Mouse (Mus musculus): Measurements from ENCODE around the gene Ugt1a6a.

The Ugt1a6a gene

GRCm38 (mm10) chr1:88230981-88231802 lies 96.6 kb downstream of the Ugt1a6a start:
- no peak for DNase-seq

- peak in 1 of 2 experiments; percentile 4 for DNase-seq
Measured at GRCm38 (mm10) chr1:88231803-88232499, 97.3 kb downstream of the Ugt1a6a start.

- no peak for DNase-seq
Measured at GRCm38 (mm10) chr1:88232664-88233380, 98.2 kb downstream of the Ugt1a6a start.

- DNase-seq = peak in 1 of 2 experiments; percentile 10
Measured at GRCm38 (mm10) chr1:88233421-88234247, 99.0 kb downstream of the Ugt1a6a start.

GRCm38 (mm10) chr1:88234248-88234610 lies 99.6 kb downstream of the Ugt1a6a start:
- no peak for DNase-seq

GRCm38 (mm10) chr1:88234646-88235045 lies 100.0 kb downstream of the Ugt1a6a start:
- DNase-seq = no peak

- DNase-seq = no peak
Measured at GRCm38 (mm10) chr1:88235046-88235893, 100.7 kb downstream of the Ugt1a6a start.

GRCm38 (mm10) chr1:88235894-88236415 lies 101.3 kb downstream of the Ugt1a6a start:
- peak in 1 of 2 experiments; percentile 49 for DNase-seq

- DNase-seq = no peak
Measured at GRCm38 (mm10) chr1:88237311-88237710, 102.7 kb downstream of the Ugt1a6a start.

- no peak for DNase-seq
Measured at GRCm38 (mm10) chr1:88238771-88239170, 104.2 kb downstream of the Ugt1a6a start.

- DNase-seq = no peak
Measured at GRCm38 (mm10) chr1:88240072-88240471, 105.5 kb downstream of the Ugt1a6a start.

GRCm38 (mm10) chr1:88240579-88240978 lies 106.0 kb downstream of the Ugt1a6a start:
- no peak for DNase-seq

- no peak for DNase-seq
Measured at GRCm38 (mm10) chr1:88243861-88244260, 109.3 kb downstream of the Ugt1a6a start.

- DNase-seq = no peak
Measured at GRCm38 (mm10) chr1:88245881-88246280, 111.3 kb downstream of the Ugt1a6a start.

GRCm38 (mm10) chr1:88246386-88246785 lies 111.8 kb downstream of the Ugt1a6a start:
- no peak for DNase-seq

- DNase-seq = no peak
Measured at GRCm38 (mm10) chr1:88247660-88248059, 113.1 kb downstream of the Ugt1a6a start.

- no peak for DNase-seq
Measured at GRCm38 (mm10) chr1:88248658-88249057, 114.0 kb downstream of the Ugt1a6a start.

GRCm38 (mm10) chr1:88249596-88249995 lies 115.0 kb downstream of the Ugt1a6a start:
- no peak for DNase-seq

- no peak for DNase-seq
Measured at GRCm38 (mm10) chr1:88250023-88250422, 115.4 kb downstream of the Ugt1a6a start.

- no peak for DNase-seq
Measured at GRCm38 (mm10) chr1:88253106-88253505, 118.5 kb downstream of the Ugt1a6a start.

- DNase-seq = no peak
Measured at GRCm38 (mm10) chr1:88253540-88253939, 118.9 kb downstream of the Ugt1a6a start.

Measured in kidney, postnatal 4 days (tissue).